Mouse (Mus musculus) embryo, embryonic 10.5 days (tissue): Measurements from ENCODE around the gene Zfp672.

Experiments
- DNase-seq: peaks from one replicate; pipeline ENCODE4 v3.0.0-alpha.2; 2015; ENCODE audit warnings: low spot score

Gene Zfp672

GRCm38 (mm10) chr11:58282518-58282917 lies 47.6 kb downstream of the Zfp672 start:
- DNase-seq = no peak

DNA sequence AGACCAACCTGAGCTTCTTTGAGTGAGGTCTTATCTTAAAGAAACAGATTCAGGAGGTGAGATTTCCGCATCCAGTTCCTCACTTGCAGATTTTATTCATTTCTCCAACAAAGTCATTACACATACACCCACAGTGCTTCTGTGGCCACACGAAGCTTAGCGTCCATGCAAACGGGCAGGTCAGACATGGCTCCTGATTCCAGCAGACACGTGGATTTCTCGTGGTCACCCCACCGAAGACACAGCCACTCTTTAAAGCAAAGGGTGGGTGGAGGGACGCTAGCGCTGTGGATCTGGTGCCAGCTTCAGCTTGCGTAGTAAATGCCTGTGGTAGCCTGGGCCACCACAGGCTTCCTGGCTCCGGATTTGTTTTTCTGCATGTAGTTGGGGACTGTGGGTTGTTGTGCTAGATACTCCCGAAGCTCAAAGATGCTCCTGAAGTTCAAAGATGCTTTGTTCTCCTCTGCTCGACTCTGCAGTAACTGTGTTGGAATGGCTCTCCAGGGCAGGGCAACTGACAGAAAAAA lies 48.1 kb downstream of the Zfp672 start:
- no peak for DNase-seq

GRCm38 (mm10) chr11:58275756-58276155 lies 54.4 kb downstream of the Zfp672 start:
- DNase-seq = no peak

DNA sequence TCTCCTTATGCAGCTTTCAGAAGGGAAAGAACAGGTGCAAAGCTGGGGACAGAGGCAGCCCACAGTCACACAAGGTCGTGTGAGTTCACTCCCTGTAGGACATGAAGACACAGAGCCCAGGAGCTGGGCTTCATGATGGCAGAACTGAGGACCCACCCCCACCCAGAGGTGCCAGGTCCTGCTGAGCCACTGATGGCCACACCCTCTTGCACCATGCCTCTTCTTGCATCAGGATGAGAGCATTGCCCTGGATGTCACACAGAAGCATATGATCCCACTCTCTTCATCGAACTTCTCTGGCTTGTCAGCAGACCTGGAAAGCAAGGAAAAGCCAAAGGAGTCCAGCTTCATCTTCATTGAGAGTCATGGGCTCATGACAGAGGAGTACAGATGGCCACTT lies 55.6 kb downstream of the Zfp672 start, which contains the start of gene 4930438A08Rik:
Gene 4930438A08Rik, plus strand, starts transcription at position 228 of the 400 bp plus-strand sequence.
- no peak for DNase-seq

DNA sequence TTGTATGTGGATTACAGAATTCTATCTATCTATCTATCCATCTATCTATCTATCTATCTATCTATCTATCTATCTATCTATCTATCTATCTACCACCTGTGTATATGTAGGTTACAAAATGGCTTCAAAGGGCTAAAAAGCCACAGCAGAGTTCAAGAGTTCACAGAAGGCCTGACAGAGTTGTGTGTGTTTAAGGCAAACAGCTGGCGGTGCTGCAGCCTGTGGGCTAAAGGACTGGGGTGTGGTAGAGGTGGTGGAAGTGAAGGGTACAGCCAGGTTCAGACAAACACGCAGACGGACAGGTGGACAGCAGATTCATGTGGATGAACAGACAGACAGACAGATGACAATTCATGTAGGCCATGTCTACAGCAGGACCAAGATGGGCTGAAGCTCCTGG lies 61.9 kb downstream of the Zfp672 start:
- no peak for DNase-seq
